Mouse (Mus musculus) forebrain, postnatal 0 days (tissue): ENCODE results near the gene C130074G19Rik. TPM values are rescaled to one million over a fixed set of nuclear protein-coding genes. Genes with fewer than 3 reads are reported as not detected.

Experiments used
- ATAC-seq: fragments of 200-750 bp; cut with Nextera tagmentation; 2 replicates; pipeline ENCODE4 v1.8.0; 2017; ENCODE audit warnings: mild to moderate bottlenecking, moderate library complexity
- DNase-seq: peaks from one replicate; pipeline ENCODE4 v3.0.0-alpha.2; 2015
- H3K27ac ChIP-seq: fragments of 300-500 bp; sonication (generic); 2 replicates; pipeline ENCODE4 v1.5.1; 2014; ENCODE audit warnings: low read depth, mild to moderate bottlenecking, antibody characterized with exemption, low read length, moderate library complexity, mixed read lengths
- H3K27me3 ChIP-seq: fragments of 300-500 bp; sonication (generic); 2 replicates; pipeline ENCODE4 v1.6.1; 2014; ENCODE audit warnings: mild to moderate bottlenecking, low read length, mixed read lengths; ENCODE audit not compliant: insufficient read depth
- H3K36me3 ChIP-seq: fragments of 300-500 bp; sonication (generic); 2 replicates; pipeline ENCODE4 v1.6.1; 2014; ENCODE audit warnings: mild to moderate bottlenecking, moderate library complexity; ENCODE audit not compliant: insufficient read depth
- H3K4me1 ChIP-seq: fragments of 300-500 bp; sonication (generic); 2 replicates; pipeline ENCODE4 v1.6.1; 2014; ENCODE audit warnings: antibody characterized with exemption; ENCODE audit not compliant: insufficient read depth
- H3K4me2 ChIP-seq: fragments of 300-500 bp; sonication (generic); 2 replicates; pipeline ENCODE4 v1.6.1; 2014; ENCODE audit warnings: low read depth, mild to moderate bottlenecking, moderate library complexity
- H3K4me3 ChIP-seq: fragments of 300-500 bp; sonication (generic); 2 replicates; pipeline ENCODE4 v1.5.1; 2014; ENCODE audit warnings: low read depth, low read length, mixed read lengths
- H3K9ac ChIP-seq: fragments of 300-500 bp; sonication (generic); 2 replicates; pipeline ENCODE4 v1.6.1; 2014; ENCODE audit warnings: mild to moderate bottlenecking
- H3K9me3 ChIP-seq: fragments of 300-500 bp; sonication (generic); 2 replicates; pipeline ENCODE4 v1.6.1; 2016; ENCODE audit warnings: low read length
- CTCF ChIP-seq: sonication (generic); IDR thresholded peaks from 2 replicates; pipeline ENCODE4 v1.5.1; 2016; ENCODE audit warnings: antibody characterized with exemption, control low read depth, low read depth
- WGBS: fragments of 180-500 bp; shearing (Covaris S2); extraction: QIAGEN DNeasy Blood & Tissue Kit; methylation state at CpG from one replicate; pipeline ENCODE4 v1.1.7; 2014; 5-methylcytosine and 5-hydroxymethylcytosine counted together
- polyA plus RNA-seq: library from polyadenylated mRNA; unstranded; fragments of >200 nt; fragmentation: Nextera tagmentation; extraction: Ambion mirVana; gene quantifications from 2 replicates; pipeline ENCODE4 v1.2.1, GENCODE M21; 2015
- total RNA-seq: library from RNA; depleted of rRNA; stranded (reverse); fragments of >200 nt; gene quantifications from 2 replicates; pipeline ENCODE4 v1.2.3, GENCODE M21; 2014

Gene C130074G19Rik
- total and polyA plus RNA-seq, 2 experiments from 2014 or later = 0.94 to 10.7 TPM

DNA sequence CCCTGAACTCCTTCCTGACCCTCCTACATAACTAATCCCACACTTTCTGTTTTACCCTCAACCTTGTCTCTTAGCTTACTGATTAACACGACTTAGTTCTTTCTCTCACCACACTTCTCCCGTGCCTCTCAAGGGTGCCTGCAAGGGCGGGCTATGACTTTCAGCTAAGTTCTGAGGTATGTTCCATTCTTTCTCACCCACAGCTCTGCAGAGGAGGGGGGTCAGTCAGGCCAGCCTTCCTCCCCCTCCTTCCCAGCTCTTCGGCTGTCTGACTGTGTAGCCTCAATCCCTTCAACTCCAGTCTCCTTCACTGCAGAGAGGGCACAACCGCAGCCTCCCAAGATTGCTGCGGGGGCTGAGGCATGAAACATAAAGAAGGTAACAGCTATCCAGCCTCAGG lies 4.2 kb downstream of the C130074G19Rik start:
- 0 out of 2 replicates have a peak, but pooled peaks cover 4% of the 10 kb centered on the region for H3K4me1 ChIP-seq
- H3K36me3 ChIP-seq = no peaks in the 10 kb centered on the region
- H3K4me2 ChIP-seq = no peak overlapping the region
- 67% methylated on average over 6 of the region's 6 CpGs for WGBS
- DNase-seq (no peak), ATAC-seq (no peak)
- TF ChIP-seq CTCF = no peak
- no peak overlapping the region for H3K9ac ChIP-seq
- no peaks in the 10 kb centered on the region for H3K9me3 ChIP-seq
- H3K27me3 ChIP-seq = peaks cover 21% of the 10 kb centered on the region
- H3K27ac ChIP-seq = no peak overlapping the region
- no peak overlapping the region for H3K4me3 ChIP-seq

DNA sequence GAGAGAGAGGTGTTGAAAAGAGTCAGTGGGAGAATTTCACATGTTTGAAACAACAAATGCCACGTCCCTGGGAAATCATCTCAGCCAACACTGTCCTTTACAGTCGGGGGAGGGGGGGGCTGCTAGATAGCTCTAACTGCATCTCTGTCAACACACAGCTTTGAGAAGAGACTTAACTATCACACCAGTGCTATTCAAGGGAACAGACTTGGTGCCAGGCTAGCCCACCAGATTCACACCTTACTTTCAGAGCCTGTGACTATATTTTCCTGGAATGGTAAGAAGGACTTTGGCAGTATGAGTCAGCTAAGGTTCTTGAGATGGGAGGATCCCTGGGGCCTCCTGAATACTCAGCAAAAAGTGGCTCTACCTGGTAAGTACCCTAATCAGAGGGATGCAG lies 5.7 kb downstream of the C130074G19Rik start:
- no peak overlapping the region for H3K9ac ChIP-seq
- no peaks in the 10 kb centered on the region for H3K9me3 ChIP-seq
- H3K4me3 ChIP-seq = no peak overlapping the region
- H3K27me3 ChIP-seq = peaks cover 9% of the 10 kb centered on the region; the same call in 1 of the 2 replicates
- no peaks in the 10 kb centered on the region for H3K36me3 ChIP-seq
- TF ChIP-seq CTCF = no peak
- ATAC-seq (no peak), DNase-seq (no peak)
- no peaks in the 10 kb centered on the region for H3K4me1 ChIP-seq
- 67% methylated on average over 2 of the region's 2 CpGs for whole genome bisulfite sequencing
- no peak overlapping the region for H3K4me2 ChIP-seq
- no peak overlapping the region for H3K27ac ChIP-seq

DNA sequence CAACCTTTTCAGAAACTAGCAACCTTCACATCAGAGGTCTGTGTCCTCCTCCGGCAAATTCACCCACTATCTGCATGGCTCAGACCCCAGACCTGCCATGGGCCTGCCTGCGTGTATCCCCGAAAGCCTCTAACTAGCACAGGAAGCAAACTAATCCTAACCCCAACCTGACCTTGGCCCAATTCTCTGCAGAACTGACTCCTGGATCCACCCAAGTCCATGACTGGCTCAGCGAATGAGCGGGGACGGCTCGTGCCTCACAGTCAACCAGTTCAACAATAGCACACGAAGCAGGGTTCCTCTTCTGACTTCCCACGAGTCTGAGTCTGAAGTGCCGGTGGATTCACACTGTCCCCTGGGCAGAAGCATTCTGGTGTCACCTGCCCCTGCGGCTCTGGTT lies 9.1 kb downstream of the C130074G19Rik start:
- 82% methylated on average over 11 of the region's 11 CpGs for WGBS
- TF ChIP-seq CTCF = no peak

DNA sequence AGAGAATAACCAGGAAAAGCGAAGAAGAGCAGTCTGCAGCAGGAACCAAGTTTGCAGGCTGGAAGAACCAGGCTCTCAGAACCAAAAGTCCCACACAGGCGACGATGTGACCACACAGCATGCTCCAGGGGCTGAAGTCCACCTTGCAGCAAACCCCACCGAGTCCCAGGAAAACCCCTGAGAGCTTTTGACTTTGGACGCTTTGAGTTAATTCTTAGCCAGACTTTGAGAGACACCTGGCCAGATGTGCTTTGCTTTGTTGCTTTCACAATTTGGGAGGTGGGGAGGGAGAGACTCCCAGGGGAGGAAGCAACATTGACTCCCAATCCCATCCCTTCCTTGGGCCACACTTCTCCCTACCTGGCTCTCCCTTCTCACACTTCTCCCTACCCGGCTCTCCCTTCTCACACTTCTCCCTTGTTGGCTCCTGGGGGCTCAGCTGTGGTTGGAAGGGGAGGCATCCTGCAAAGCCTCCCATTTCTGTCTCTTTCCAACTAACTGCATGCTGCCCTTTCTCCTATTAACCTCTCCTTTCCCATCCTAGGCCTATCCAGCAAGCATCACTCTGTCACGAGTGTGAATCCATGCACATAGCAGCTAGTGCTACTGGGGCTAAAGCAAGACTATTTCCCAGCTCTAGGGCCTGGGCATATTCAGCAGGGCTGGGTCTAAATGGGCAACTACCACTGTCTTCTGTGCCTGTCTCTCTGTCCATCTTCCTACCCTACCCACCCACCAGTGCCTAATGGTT lies 10.8 kb downstream of the C130074G19Rik start:
- 89% methylated on average over 7 of the region's 7 CpGs for WGBS
- H3K4me2 ChIP-seq = no peak overlapping the region
- no peaks in the 10 kb centered on the region for H3K4me1 ChIP-seq
- ATAC-seq (no peak), DNase-seq (no peak)
- no peak overlapping the region for H3K27ac ChIP-seq
- TF ChIP-seq CTCF = no peak
- H3K36me3 ChIP-seq = no peaks in the 10 kb centered on the region
- H3K9ac ChIP-seq = no peak overlapping the region
- no peak overlapping the region for H3K4me3 ChIP-seq
- H3K9me3 ChIP-seq = no peaks in the 10 kb centered on the region
- no peaks in the 10 kb centered on the region for H3K27me3 ChIP-seq

More for the DNA sequence above, 9.1 kb downstream of the C130074G19Rik start:
- no peak overlapping the region for H3K9ac ChIP-seq
- no peak overlapping the region for H3K4me3 ChIP-seq
- H3K9me3 ChIP-seq = no peaks in the 10 kb centered on the region
- no peaks in the 10 kb centered on the region for H3K27me3 ChIP-seq
- DNase-seq (no peak), ATAC-seq (no peak)
- no peak overlapping the region for H3K27ac ChIP-seq
- H3K4me2 ChIP-seq = no peak overlapping the region
- no peaks in the 10 kb centered on the region for H3K36me3 ChIP-seq
- no peaks in the 10 kb centered on the region for H3K4me1 ChIP-seq

DNA sequence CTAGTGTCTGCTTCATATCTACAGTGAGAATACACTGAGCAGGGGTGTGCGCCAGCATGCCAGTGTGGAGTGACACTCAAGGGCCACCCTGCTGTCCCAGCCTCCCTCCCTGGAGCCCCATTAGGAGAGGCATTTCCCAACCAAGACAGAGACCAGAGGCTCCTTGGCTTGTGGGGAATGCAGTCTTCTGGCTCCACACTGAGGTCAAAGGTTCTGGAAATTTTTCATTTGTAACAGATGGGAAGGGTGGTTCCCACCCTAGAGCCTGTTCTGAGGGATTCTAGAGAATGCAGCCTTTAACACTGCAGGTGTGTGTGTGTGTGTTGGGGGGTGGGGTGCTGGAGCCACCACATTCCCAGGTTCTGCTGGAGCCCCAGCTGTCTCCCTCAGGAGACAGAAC lies 11.5 kb downstream of the C130074G19Rik start:
- WGBS = 89% methylated on average over 1 of the region's 1 CpGs
- DNase-seq = no peak
- no peak for ATAC-seq

DNA sequence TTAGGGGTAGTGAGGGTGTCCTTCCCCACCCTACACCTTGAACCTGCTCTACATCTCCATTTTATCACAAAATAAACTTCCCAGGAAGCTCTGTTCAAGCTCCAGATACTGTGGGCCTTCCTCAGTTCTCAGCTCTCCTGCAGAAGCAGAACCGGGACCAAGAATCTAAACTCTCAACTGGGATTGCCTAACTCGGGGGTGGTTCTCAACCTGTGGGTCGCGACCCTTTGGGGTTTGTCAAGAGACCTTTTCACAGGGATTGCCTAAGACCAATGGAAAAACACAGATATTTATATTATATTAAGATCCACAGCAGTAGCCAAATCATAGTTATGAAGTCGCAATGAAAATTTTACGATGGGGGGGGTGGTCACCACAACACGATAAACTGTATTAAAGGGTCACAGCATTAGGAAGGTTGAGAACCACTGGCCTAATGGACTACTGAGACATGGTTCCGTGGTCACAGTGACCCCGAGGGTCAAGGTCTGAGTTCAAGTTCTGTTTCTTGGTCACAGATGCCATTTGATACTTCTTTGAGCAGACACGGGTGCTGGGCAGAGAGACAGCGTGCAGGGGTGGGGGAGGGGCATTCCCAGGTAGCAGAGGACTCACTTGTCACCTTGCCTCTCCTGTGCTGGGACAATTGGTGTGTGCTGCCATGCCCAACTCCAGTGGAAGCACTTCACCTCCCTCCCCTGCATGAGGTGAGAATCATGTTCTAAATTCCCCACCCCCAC lies 12.2 kb downstream of the C130074G19Rik start:
- 86% methylated on average over 11 of the region's 11 CpGs for WGBS
- H3K9me3 ChIP-seq = no peaks in the 10 kb centered on the region
- no peak overlapping the region for H3K4me3 ChIP-seq
- TF ChIP-seq CTCF = no peak
- ATAC-seq = no peak
- no peaks in the 10 kb centered on the region for H3K27me3 ChIP-seq
- H3K9ac ChIP-seq = no peak overlapping the region
- H3K36me3 ChIP-seq = no peaks in the 10 kb centered on the region
- no peak for DNase-seq
- H3K27ac ChIP-seq = no peak overlapping the region
- no peak overlapping the region for H3K4me2 ChIP-seq
- H3K4me1 ChIP-seq = no peaks in the 10 kb centered on the region

More for the DNA sequence above, 11.5 kb downstream of the C130074G19Rik start:
- TF ChIP-seq CTCF = no peak
- Histone ChIP-seq H3K4me2 (no peak overlapping the region), H3K9ac (no peak overlapping the region), H3K36me3 (no peaks in the 10 kb centered on the region), H3K9me3 (no peaks in the 10 kb centered on the region), H3K27me3 (no peaks in the 10 kb centered on the region), H3K4me3 (no peak overlapping the region), H3K27ac (no peak overlapping the region), H3K4me1 (no peaks in the 10 kb centered on the region)

DNA sequence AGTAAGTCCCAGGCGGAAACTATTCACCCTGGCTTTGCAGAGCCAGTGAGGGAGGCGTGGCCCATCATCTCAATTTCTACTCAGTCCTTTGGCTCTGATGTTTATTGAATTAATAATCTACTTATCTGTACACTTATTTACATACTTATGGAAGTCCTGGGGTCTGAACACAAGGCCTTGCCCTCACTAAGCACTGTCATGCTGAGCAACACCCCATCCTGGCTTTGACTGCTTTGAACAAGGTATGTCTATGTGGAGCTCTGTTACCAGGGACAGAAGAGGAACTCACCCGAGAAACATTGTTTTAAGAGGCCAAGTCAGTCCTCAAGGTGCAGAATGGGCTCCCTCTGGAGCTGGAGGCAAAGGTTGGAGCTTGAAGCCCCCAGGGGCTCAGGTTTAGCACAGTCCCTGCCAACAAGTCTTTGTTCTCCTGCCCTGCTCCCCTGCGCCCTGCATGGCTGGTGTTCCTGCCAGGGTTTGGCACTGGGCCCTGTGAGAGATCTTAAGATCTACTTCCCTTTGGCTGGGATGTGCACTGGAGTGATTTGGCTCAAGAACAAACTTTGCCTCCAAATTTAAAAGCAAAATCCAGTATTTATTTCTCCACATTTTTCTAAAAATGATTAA lies 13.0 kb downstream of the C130074G19Rik start:
- no peaks in the 10 kb centered on the region for H3K36me3 ChIP-seq
- no peak overlapping the region for H3K4me2 ChIP-seq
- no peaks in the 10 kb centered on the region for H3K9me3 ChIP-seq
- no peak for DNase-seq
- ATAC-seq = no peak
- no peak overlapping the region for H3K9ac ChIP-seq
- H3K4me1 ChIP-seq = no peaks in the 10 kb centered on the region
- H3K4me3 ChIP-seq = no peak overlapping the region
- WGBS = 34% methylated on average over 4 of the region's 4 CpGs
- no peak for TF ChIP-seq CTCF
- H3K27me3 ChIP-seq = no peaks in the 10 kb centered on the region
- H3K27ac ChIP-seq = no peak overlapping the region
